Mouse (Mus musculus) adipose tissue, adult 10 weeks (tissue): ENCODE measurements around the gene Hsd3b1. TPM values are rescaled to one million over a fixed set of nuclear protein-coding genes. Genes with fewer than 3 reads are reported as not detected.

Experiments used
- polyA plus RNA-seq: library from polyadenylated mRNA; stranded (reverse); fragments of 350-450 nt; fragmentation: Illumina TruSeq; extraction: RNeasy Lipid Tissue Mini Kit (QIAGEN cat#74804); gene quantifications from one replicate; pipeline ENCODE4 v1.2.3, GENCODE M21; 2014; ENCODE audit warnings: low read depth, low replicate concordance

Hsd3b1 gene
- 3.9 TPM for polyA plus RNA-seq

GRCm38 (mm10) chr3:98859576-98859975 is at the start of gene Hsd3b1:
Gene Hsd3b1 (minus strand): TSS chr3:98859794.

GRCm38 (mm10) chr3:98893057-98893772 is 33.6 kb upstream of the Hsd3b1 start, which contains the start of gene Hao2:
Gene Hao2 (minus strand): TSS chr3:98893239.

GRCm38 (mm10) chr3:98814101-98814670 is 45.4 kb downstream of the Hsd3b1 start, which contains the start of gene Hsd3b6:
Gene Hsd3b6 (minus strand): TSS chr3:98814443.

Other genes with a start within 250 kb of the Hsd3b1 start
- gene Hsd3b5, start 229.5 kb downstream of the Hsd3b1 start, polyA plus RNA-seq = not detected
- not detected for gene Hsd3b2, start 135.3 kb downstream of the Hsd3b1 start, polyA plus RNA-seq
- not detected for gene Hsd3b3, start 96.7 kb downstream of the Hsd3b1 start, polyA plus RNA-seq
- gene Hsd3b6, start 45.4 kb downstream of the Hsd3b1 start, polyA plus RNA-seq = 1.4 TPM
- gene Hao2, start 33.4 kb upstream of the Hsd3b1 start, polyA plus RNA-seq = not detected